7 mouse cellular contexts compared by ENCODE assay signal in the genomic region with DNA sequence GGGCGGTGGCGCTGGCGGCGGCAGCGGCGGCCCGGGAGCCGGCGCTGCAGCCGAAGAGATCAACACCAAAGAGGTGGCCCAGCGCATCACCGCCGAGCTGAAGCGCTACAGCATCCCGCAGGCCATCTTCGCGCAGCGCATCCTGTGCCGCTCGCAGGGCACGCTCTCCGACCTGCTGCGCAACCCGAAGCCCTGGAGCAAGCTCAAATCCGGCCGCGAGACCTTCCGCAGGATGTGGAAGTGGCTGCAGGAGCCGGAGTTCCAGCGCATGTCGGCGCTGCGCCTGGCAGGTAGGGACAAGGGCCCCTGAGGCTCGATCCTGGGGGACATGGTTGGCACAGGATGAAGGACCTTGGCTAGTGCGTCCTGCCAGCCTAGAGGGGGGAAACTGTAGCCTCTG. TPM values are rescaled to one million over a fixed set of nuclear protein-coding genes. Genes with fewer than 3 reads are reported as not detected.
A peak's percentile ranks its signal among the peaks of the same experiment; 100 is the strongest.
DNase-seq lines count a peak whose midpoint lies in the region; ATAC-seq and TF ChIP-seq lines count a peak whose summit lies in the region.

No protein-coding gene starts in this region.

- H3K9me3 ChIP-seq in lung, postnatal 0 days (ENCODE audit: low read length): no peaks in the 10 kb centered on the region
- no peaks in the 10 kb centered on the region for H3K9me3 ChIP-seq in heart, postnatal 0 days (replicated peaks; ENCODE audit: control insufficient read depth, low read length)
- no peaks in the 10 kb centered on the region for H3K9me3 ChIP-seq in liver, embryonic 14.5 days (ENCODE audit: control insufficient read depth, low read length)

- no peak for DNase-seq in lung, postnatal 0 days (ENCODE audit: low spot score)
- no peak for DNase-seq in lung, postnatal 25 days (ENCODE audit: low spot score)
- no peak for DNase-seq in heart, postnatal 0 days (ENCODE audit: low spot score)
- no peak for DNase-seq in liver, embryonic 14.5 days (ENCODE audit: low read depth in 3 of 3, low spot score in 3 of 3)
- no peak for DNase-seq in adrenal gland, adult 18-20 months (ENCODE audit: low spot score in 2 of 2)
- no peak for DNase-seq in left cerebral cortex, adult 11 months (ENCODE audit: low spot score)

- no peak overlapping the region for H3K27ac ChIP-seq in lung, postnatal 0 days (ENCODE audit: low read length)
- H3K27ac ChIP-seq in heart, postnatal 0 days (ENCODE audit: low read depth): no peak overlapping the region
- H3K27ac ChIP-seq in liver, embryonic 14.5 days: no peak overlapping the region

- H3K4me1 ChIP-seq in lung, postnatal 0 days (ENCODE audit: insufficient read depth, low read depth, low read length): peaks cover 7% of the 10 kb centered on the region
- peaks cover 16% of the 10 kb centered on the region for H3K4me1 ChIP-seq in heart, postnatal 0 days (ENCODE audit: control insufficient read depth, insufficient read depth)
- no peaks in the 10 kb centered on the region for H3K4me1 ChIP-seq in liver, embryonic 14.5 days (replicated peaks; ENCODE audit: control insufficient read depth in 2 of 2, insufficient read depth in 2 of 2, low read length in 1 of 2)

- H3K4me3 ChIP-seq in lung, postnatal 0 days (ENCODE audit: low read depth, low read length): peak overlapping the region; percentile 35; the same call in 1 of the 2 replicates
- peak overlapping the region; percentile 42 for H3K4me3 ChIP-seq in heart, postnatal 0 days (ENCODE audit: low read depth, low read length)
- H3K4me3 ChIP-seq in liver, embryonic 14.5 days (ENCODE audit: insufficient read depth in 1 of 2, low read depth in 2 of 2, low read length in 2 of 2): peak overlapping the region in 1 of 2 experiments; percentile 2; a peak in 2 of 4 replicates

- TF ChIP-seq EP300 in lung, postnatal 0 days (IDR thresholded peaks at IDR 0.05): no peak
- TF ChIP-seq EP300 in heart, postnatal 0 days (IDR thresholded peaks at IDR 0.05; ENCODE audit: low read depth): no peak
- TF ChIP-seq EP300 in liver, embryonic 14.5 days (IDR thresholded peaks at IDR 0.05; ENCODE audit: low read depth): no peak

- no peaks in the 10 kb centered on the region for H3K36me3 ChIP-seq in lung, postnatal 0 days (ENCODE audit: insufficient read depth, low read length)
- no peaks in the 10 kb centered on the region for H3K36me3 ChIP-seq in heart, postnatal 0 days (replicated peaks; ENCODE audit: control insufficient read depth, insufficient read depth, low read length)
- no peaks in the 10 kb centered on the region for H3K36me3 ChIP-seq in liver, embryonic 14.5 days (replicated peaks; ENCODE audit: control insufficient read depth, insufficient read depth, low read depth)

- H3K9ac ChIP-seq in lung, postnatal 0 days (replicated peaks; ENCODE audit: low read depth): no peak overlapping the region
- H3K9ac ChIP-seq in heart, postnatal 0 days (replicated peaks; ENCODE audit: low read depth, low read length): no peak overlapping the region
- no peak overlapping the region for H3K9ac ChIP-seq in liver, embryonic 14.5 days (replicated peaks)

- ATAC-seq in lung, postnatal 0 days: no peak
- no peak for ATAC-seq in heart, postnatal 0 days (ENCODE audit: insufficient read depth, low read depth)
- no peak for ATAC-seq in liver, embryonic 14.5 days (ENCODE audit: insufficient read depth)
- ATAC-seq in megakaryocyte, adult 5-6 weeks (ENCODE audit: poor library complexity, severe bottlenecking): no peak

- no peak for TF ChIP-seq CTCF in lung, postnatal 0 days (IDR thresholded peaks at IDR 0.05)
- TF ChIP-seq CTCF in heart, postnatal 0 days (IDR thresholded peaks at IDR 0.05; ENCODE audit: low read depth): no peak
- TF ChIP-seq CTCF in liver, embryonic 14.5 days (IDR thresholded peaks at IDR 0.05; ENCODE audit: low read depth): 0 out of 2 replicates have a peak, but pooled peaks have one; percentile 6

- under 1% methylated on average over 34 of the region's 35 CpGs for WGBS in lung, postnatal 0 days
- WGBS in heart, postnatal 0 days: 0% methylated on average over 27 of the region's 35 CpGs
- under 1% methylated on average over 35 of the region's 35 CpGs for WGBS in liver, embryonic 14.5 days (ENCODE audit: insufficient replicate concordance)

- H3K4me2 ChIP-seq in lung, postnatal 0 days (replicated peaks; ENCODE audit: low read depth, low read length): peak overlapping the region; percentile 56
- peak overlapping the region; percentile 67 for H3K4me2 ChIP-seq in heart, postnatal 0 days (ENCODE audit: low read depth, low read length)
- H3K4me2 ChIP-seq in liver, embryonic 14.5 days (ENCODE audit: low read depth): peak overlapping the region; percentile 38

- H3K27me3 ChIP-seq in lung, postnatal 0 days (replicated peaks; ENCODE audit: insufficient read depth, low read length): peaks cover 73% of the 10 kb centered on the region
- H3K27me3 ChIP-seq in heart, postnatal 0 days (ENCODE audit: control insufficient read depth, insufficient read depth, low read length): peaks cover 100% of the 10 kb centered on the region
- peaks cover 100% of the 10 kb centered on the region for H3K27me3 ChIP-seq in liver, embryonic 14.5 days (ENCODE audit: control insufficient read depth, insufficient read depth, low read length)

RNA-seq across cellular contexts. Expression of gene Onecut3, which starts 1.3 kb away (rescaled TPM):
- not detected in 2 replicates for polyA plus RNA-seq in lung, postnatal 0 days (2015; fragmentation: Nextera tagmentation; extraction: Ambion mirVana)
- total RNA-seq in heart, postnatal 0 days (2014; rRNA removed; ENCODE audit: low replicate concordance): not detected in 2 replicates
- not detected in 2 replicates for polyA plus RNA-seq in heart, postnatal 0 days (2015; fragmentation: Nextera tagmentation; extraction: Ambion mirVana)
- 0.02 TPM in 2 replicates for polyA plus RNA-seq in liver, embryonic 14.5 days (2012; rRNA removed)
- not detected in 2 replicates for polyA plus RNA-seq in liver, embryonic 14.5 days (2014; fragmentation: Nextera tagmentation; extraction: Ambion mirVana)
- total RNA-seq in megakaryocyte, adult 5-6 weeks (2015): not detected in 2 replicates
- not detected in 2 replicates for total RNA-seq in megakaryocyte, adult 5-6 weeks (2017)
- total RNA-seq in adrenal gland, adult 18-20 months (2021): not detected

RNA-seq across cellular contexts. Expression of gene Atp8b3, which starts 43.0 kb away (rescaled TPM):
- polyA plus RNA-seq in lung, postnatal 0 days (2015; fragmentation: Nextera tagmentation; extraction: Ambion mirVana): 0.04 and 0.10 TPM in 2 replicates
- not detected in 2 replicates for total RNA-seq in heart, postnatal 0 days (2014; rRNA removed; ENCODE audit: low replicate concordance)
- not detected in 2 replicates for polyA plus RNA-seq in heart, postnatal 0 days (2015; fragmentation: Nextera tagmentation; extraction: Ambion mirVana)
- polyA plus RNA-seq in liver, embryonic 14.5 days (2012; rRNA removed): 0.01 and 0.02 TPM in 2 replicates
- polyA plus RNA-seq in liver, embryonic 14.5 days (2014; fragmentation: Nextera tagmentation; extraction: Ambion mirVana): 0.05 TPM in 1 of 2 replicates, not detected in the other
- not detected in 2 replicates for total RNA-seq in megakaryocyte, adult 5-6 weeks (2015)
- not detected in 2 replicates for total RNA-seq in megakaryocyte, adult 5-6 weeks (2017)
- 1 to 10 TPM in 1 of 2 experiments, under 1 TPM in 1; 0.80 to 1.1 TPM for total RNA-seq in adrenal gland, adult 18-20 months (2021)
